Mouse (Mus musculus) small intestine, adult 2 months (tissue): ENCODE measurements at regions not wholly inside any gene's neighbourhood (a gene's known extent, or its start where the extent isn't known, plus 50 kb on each side); places are given as distances from the start of the nearest gene placed in this dataset.

ENCODE experiments used
- H3K27ac ChIP-seq: fragments of 200-500 bp; 2 replicates; pipeline ENCODE4 v1.5.1; 2012; ENCODE audit warnings: low read depth, low read length, control low read depth, inconsistent platforms; ENCODE audit not compliant: insufficient read depth
- H3K27me3 ChIP-seq: fragments of 200-500 bp; 2 replicates; pipeline ENCODE4 v1.6.1; 2012; ENCODE audit warnings: mild to moderate bottlenecking, moderate library complexity, low read length, inconsistent platforms; ENCODE audit not compliant: control insufficient read depth, insufficient read depth
- H3K36me3 ChIP-seq: fragments of 200-500 bp; 2 replicates; pipeline ENCODE4 v1.6.1; 2012; ENCODE audit warnings: mild to moderate bottlenecking, low read length, control low read depth, inconsistent platforms; ENCODE audit not compliant: control insufficient read depth, insufficient read depth
- H3K4me1 ChIP-seq: fragments of 200-500 bp; 2 replicates; pipeline ENCODE4 v1.6.1; 2012; ENCODE audit warnings: low read length, inconsistent platforms, mixed read lengths; ENCODE audit not compliant: control insufficient read depth, insufficient read depth, insufficient read length
- H3K4me3 ChIP-seq: fragments of 200-500 bp; 2 replicates; pipeline ENCODE4 v1.5.1; 2012; ENCODE audit warnings: low read depth, mild to moderate bottlenecking, control low read depth, inconsistent platforms, low read length, moderate library complexity
- CTCF ChIP-seq: fragments of 200-500 bp; IDR thresholded peaks from 2 replicates; pipeline ENCODE4 v1.5.1; 2012; ENCODE audit warnings: low read depth, mild to moderate bottlenecking, control low read depth, inconsistent platforms, low read length, moderate library complexity, mixed read lengths; ENCODE audit not compliant: insufficient replicate concordance, insufficient read length; ENCODE audit errors: extremely low read depth
- POLR2A ChIP-seq: fragments of 200-500 bp; IDR thresholded peaks from 2 replicates; pipeline ENCODE4 v1.6.1; 2012; ENCODE audit warnings: low read depth, mild to moderate bottlenecking, control low read depth, inconsistent platforms, low read length, moderate library complexity
- WGBS: fragments of 180-500 bp; shearing (Covaris S2); methylation state at CpG from one replicate; pipeline ENCODE4 v1.1.7; 2018; 5-methylcytosine and 5-hydroxymethylcytosine counted together

DNA sequence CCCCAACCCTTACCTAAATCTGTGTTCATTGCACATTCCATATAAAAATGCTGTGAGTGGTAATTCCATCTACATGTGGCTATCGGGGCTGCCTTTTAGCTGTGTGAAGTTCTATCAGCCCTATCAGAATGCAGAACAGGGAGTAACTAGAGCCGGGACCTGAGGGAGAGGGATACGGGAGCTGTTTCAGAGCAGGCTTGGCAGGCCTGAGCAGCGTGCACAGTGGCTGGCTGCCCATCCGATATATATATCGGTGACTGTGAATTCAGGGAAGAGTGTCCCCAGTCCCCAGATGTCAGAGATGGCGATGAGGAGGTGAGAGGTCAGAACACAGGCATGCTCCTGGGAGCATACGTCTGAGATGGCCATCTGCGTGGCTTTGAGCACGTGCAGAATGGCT, 79.0 kb downstream of the Arl4c start:
- Histone ChIP-seq H3K27ac (no peak overlapping the region), H3K4me1 (no peaks in the 10 kb centered on the region), H3K36me3 (no peaks in the 10 kb centered on the region), H3K4me3 (no peak overlapping the region), H3K27me3 (no peaks in the 10 kb centered on the region)
- WGBS, result 92% methylated on average over 10 of the region's 10 CpGs
- no peak for TF ChIP-seq POLR2A
- TF ChIP-seq CTCF, result no peak

GRCm38 (mm10) chr1:88622356-88622755, 79.7 kb downstream of the Arl4c start:
- Histone ChIP-seq H3K27me3 (no peaks in the 10 kb centered on the region), H3K36me3 (no peaks in the 10 kb centered on the region), H3K4me3 (no peak overlapping the region), H3K4me1 (no peaks in the 10 kb centered on the region), H3K27ac (no peak overlapping the region)
- TF ChIP-seq POLR2A (no peak), CTCF (no peak)
- 74% methylated on average over 6 of the region's 6 CpGs for WGBS

- Histone ChIP-seq H3K4me3 (no peak overlapping the region), H3K27me3 (no peaks in the 10 kb centered on the region), H3K36me3 (no peaks in the 10 kb centered on the region), H3K27ac (no peak overlapping the region), H3K4me1 (no peaks in the 10 kb centered on the region)
- 50% methylated on average over 2 of the region's 2 CpGs for WGBS
- TF ChIP-seq CTCF, result no peak
- TF ChIP-seq POLR2A, result no peak
Measured at GRCm38 (mm10) chr1:88621214-88621613, 80.8 kb downstream of the Arl4c start.

DNA sequence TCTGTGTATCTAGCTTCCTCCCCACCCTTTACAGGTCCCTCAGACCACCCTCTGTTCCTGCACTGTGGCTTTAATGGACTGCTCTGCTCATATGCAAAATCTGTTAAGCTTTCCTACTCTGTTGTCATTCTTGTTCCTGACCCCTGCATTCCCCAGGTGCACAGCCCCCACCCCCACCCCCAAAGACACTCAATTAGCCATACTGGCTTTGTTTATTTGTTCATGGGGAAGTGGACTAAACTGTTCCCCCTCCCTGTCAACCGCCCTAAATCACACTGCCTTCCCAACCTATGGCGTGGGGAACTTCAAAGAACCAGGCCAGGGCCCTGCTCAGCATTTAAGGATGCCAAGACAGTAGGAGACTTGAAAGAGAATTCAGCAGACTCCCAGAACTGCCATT, 89.0 kb downstream of the Arl4c start:
- WGBS, result 80% methylated on average over 2 of the region's 2 CpGs
- Histone ChIP-seq H3K27me3 (no peaks in the 10 kb centered on the region), H3K4me1 (no peaks in the 10 kb centered on the region), H3K4me3 (no peak overlapping the region), H3K27ac (no peak overlapping the region), H3K36me3 (no peaks in the 10 kb centered on the region)
- TF ChIP-seq CTCF (no peak), POLR2A (no peak)

GRCm38 (mm10) chr1:88611241-88611640, 90.8 kb downstream of the Arl4c start:
- no peaks in the 10 kb centered on the region for H3K36me3 ChIP-seq
- no peaks in the 10 kb centered on the region for H3K27me3 ChIP-seq
- WGBS, result 92% methylated on average over 5 of the region's 5 CpGs
- H3K4me1 ChIP-seq, result no peaks in the 10 kb centered on the region
- TF ChIP-seq CTCF, result no peak
- H3K4me3 ChIP-seq, result no peak overlapping the region
- H3K27ac ChIP-seq, result no peak overlapping the region

DNA sequence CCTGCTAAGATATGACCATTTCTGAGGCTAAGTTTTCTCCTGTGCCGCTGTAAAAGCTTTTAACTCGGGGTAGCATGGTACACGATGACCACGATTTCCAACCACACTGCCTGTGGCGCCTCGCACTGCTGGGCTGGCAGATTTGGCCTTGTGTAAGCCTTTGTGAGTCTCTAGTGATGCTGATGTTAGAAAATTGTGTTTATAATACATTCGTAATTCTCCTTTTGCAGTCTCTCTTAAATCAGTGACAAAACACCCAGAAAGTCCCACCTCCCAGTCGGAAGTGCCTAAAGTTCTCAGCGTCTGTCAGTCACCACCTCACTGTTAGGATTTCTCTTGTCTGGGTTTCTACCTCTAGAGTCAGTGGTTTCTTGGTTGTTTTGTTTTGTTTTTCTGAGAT, 91.2 kb downstream of the Arl4c start:
- no peak overlapping the region for H3K4me3 ChIP-seq
- no peaks in the 10 kb centered on the region for H3K4me1 ChIP-seq
- WGBS, result 87% methylated on average over 9 of the region's 9 CpGs
- no peak overlapping the region for H3K27ac ChIP-seq
- TF ChIP-seq POLR2A (no peak), CTCF (no peak)
- no peaks in the 10 kb centered on the region for H3K27me3 ChIP-seq
- no peaks in the 10 kb centered on the region for H3K36me3 ChIP-seq

DNA sequence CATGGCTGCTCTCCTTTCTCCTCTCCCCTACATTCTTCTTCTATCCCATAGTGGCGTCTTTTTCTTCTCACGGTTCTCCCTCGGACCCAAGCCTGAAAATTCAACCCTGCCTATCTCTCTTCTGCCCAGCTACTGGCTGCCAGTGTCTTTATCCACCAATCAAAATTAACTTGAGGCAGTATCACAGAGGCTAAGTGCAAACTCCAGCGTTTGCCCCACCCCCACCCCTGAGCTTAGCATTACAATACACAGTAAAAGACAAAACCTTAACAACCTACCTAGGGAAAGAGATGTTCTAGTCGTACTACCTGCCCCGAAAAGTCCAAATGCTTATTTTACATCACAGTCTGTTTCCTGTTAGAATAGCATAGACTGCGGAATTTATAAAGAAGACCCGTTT, 93.2 kb downstream of the Arl4c start:
- Histone ChIP-seq H3K4me1 (no peaks in the 10 kb centered on the region), H3K27ac (no peak overlapping the region), H3K36me3 (no peaks in the 10 kb centered on the region), H3K27me3 (no peaks in the 10 kb centered on the region), H3K4me3 (no peak overlapping the region)
- TF ChIP-seq CTCF, result no peak
- no peak for TF ChIP-seq POLR2A
- WGBS, result 63% methylated on average over 8 of the region's 8 CpGs

DNA sequence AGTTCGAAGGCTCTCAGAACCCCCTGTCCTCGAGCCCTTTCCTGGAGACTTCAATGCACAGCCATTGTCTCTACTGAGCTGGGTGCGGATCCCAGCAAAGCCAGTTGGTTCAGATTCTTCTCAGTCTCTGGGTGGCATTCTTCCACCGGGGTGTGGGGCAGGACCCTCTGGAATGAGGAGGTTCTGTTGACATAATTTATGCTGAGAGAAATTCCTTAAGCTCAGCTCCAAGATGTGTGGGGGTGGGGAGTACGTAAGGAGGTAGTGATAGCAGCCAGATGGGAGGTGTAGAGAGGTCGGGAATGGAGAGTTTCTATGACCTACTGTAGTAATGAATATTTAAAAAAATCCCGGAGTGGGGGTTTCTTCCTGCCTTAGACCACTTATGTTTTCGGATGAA, 93.8 kb downstream of the Arl4c start:
- TF ChIP-seq POLR2A (no peak), CTCF (no peak)
- Histone ChIP-seq H3K36me3 (no peaks in the 10 kb centered on the region), H3K27me3 (no peaks in the 10 kb centered on the region), H3K4me1 (no peaks in the 10 kb centered on the region), H3K4me3 (no peak overlapping the region), H3K27ac (no peak overlapping the region)
- WGBS, result 62% methylated on average over 8 of the region's 8 CpGs
